Mouse (Mus musculus) stomach, embryonic 14.5 days (tissue): Measurements from ENCODE around the gene Ccdc85b. TPM values are rescaled to one million over a fixed set of nuclear protein-coding genes. Genes with fewer than 3 reads are reported as not detected.

Experiments used
- ATAC-seq: fragments of 200-750 bp; cut with Nextera tagmentation; 2 replicates; pipeline ENCODE4 v1.8.0; 2017; ENCODE audit warnings: low read depth, moderate TSS enrichment; ENCODE audit not compliant: insufficient number of reproducible peaks, insufficient read depth, low FRiP score
- H3K27ac ChIP-seq: fragments of 300-500 bp; sonication (generic); 2 replicates; pipeline ENCODE4 v1.5.1; 2014; ENCODE audit warnings: mild to moderate bottlenecking, low read length, moderate library complexity, mixed read lengths
- H3K27me3 ChIP-seq: fragments of 300-500 bp; sonication (generic); 2 replicates; pipeline ENCODE4 v1.6.1; 2014; ENCODE audit warnings: low read length, control low read depth, mixed read lengths; ENCODE audit not compliant: control insufficient read depth, insufficient read depth
- H3K36me3 ChIP-seq: fragments of 300-500 bp; sonication (generic); 2 replicates; pipeline ENCODE4 v1.6.1; 2014; ENCODE audit warnings: mild to moderate bottlenecking, control low read depth, low read length, moderate library complexity, mixed read lengths; ENCODE audit not compliant: control insufficient read depth, insufficient read depth
- H3K4me1 ChIP-seq: fragments of 300-500 bp; sonication (generic); 2 replicates; pipeline ENCODE4 v1.6.1; 2014; ENCODE audit warnings: low read length, control low read depth, mixed read lengths; ENCODE audit not compliant: control insufficient read depth, insufficient read depth
- H3K4me2 ChIP-seq: fragments of 300-500 bp; sonication (generic); replicated peaks from 2 replicates; pipeline ENCODE4 v1.6.1; 2014; ENCODE audit warnings: low read depth, low read length, control low read depth
- H3K4me3 ChIP-seq: fragments of 300-500 bp; sonication (generic); 2 replicates; pipeline ENCODE4 v1.5.1; 2014; ENCODE audit warnings: low read depth, low read length, control low read depth
- H3K9ac ChIP-seq: fragments of 300-500 bp; sonication (generic); replicated peaks from 2 replicates; pipeline ENCODE4 v1.6.1; 2014; ENCODE audit warnings: low read depth, mild to moderate bottlenecking, control low read depth, low read length, moderate library complexity, mixed read lengths
- H3K9me3 ChIP-seq: fragments of 300-500 bp; sonication (generic); 2 replicates; pipeline ENCODE4 v1.6.1; 2016; ENCODE audit warnings: low read depth, low read length, control low read depth; ENCODE audit not compliant: control insufficient read depth
- WGBS: fragments of 180-500 bp; shearing (Covaris S2); extraction: QIAGEN DNeasy Blood & Tissue Kit; methylation state at CpG from one replicate; pipeline ENCODE4 v1.1.7; 2014; 5-methylcytosine and 5-hydroxymethylcytosine counted together
- polyA plus RNA-seq: library from polyadenylated mRNA; unstranded; fragments of >200 nt; fragmentation: Nextera tagmentation; extraction: Ambion mirVana; gene quantifications from 2 replicates; pipeline ENCODE4 v1.2.1, GENCODE M21; 2014

Ccdc85b gene
- polyA plus RNA-seq, 1 experiment from 2014 or later, result 6.8 TPM

- Histone ChIP-seq H3K4me1 (peaks cover 21% of the 10 kb centered on the region), H3K27ac (no peak overlapping the region), H3K9ac (peak overlapping the region; percentile 92; the same call in 1 of the 2 replicates), H3K27me3 (no peaks in the 10 kb centered on the region), H3K4me3 (peak overlapping the region; percentile 69; the same call in 1 of the 2 replicates), H3K4me2 (no peak overlapping the region), H3K9me3 (no peaks in the 10 kb centered on the region), H3K36me3 (peaks cover 20% of the 10 kb centered on the region)
- 91% methylated on average over 13 of the region's 13 CpGs for WGBS
- ATAC-seq, result no peak
Observed at GRCm38 (mm10) chr19:5426640-5427290, 30.9 kb downstream of the Ccdc85b start.

GRCm38 (mm10) chr19:5425906-5426565 lies 31.7 kb downstream of the Ccdc85b start:
- ATAC-seq, result no peak
- peaks cover 21% of the 10 kb centered on the region for H3K4me1 ChIP-seq

GRCm38 (mm10) chr19:5424782-5425741 lies 32.6 kb downstream of the Ccdc85b start, which contains the start of the genes Drap1 and AI837181:
Gene Drap1, minus strand, starts transcription at chr19:5424979.
Gene AI837181, plus strand, starts transcription at chr19:5425144.
- WGBS, result under 1% methylated on average over 86 of the region's 87 CpGs
- peak; percentile 92 for ATAC-seq
- H3K4me3 ChIP-seq, result peak within 1 kb of the TSS; percentile 69

More at GRCm38 (mm10) chr19:5425906-5426565, 31.7 kb downstream of the Ccdc85b start:
- peak overlapping the region; percentile 92 for H3K9ac ChIP-seq
- H3K27me3 ChIP-seq, result no peaks in the 10 kb centered on the region
- H3K9me3 ChIP-seq, result no peaks in the 10 kb centered on the region
- peaks cover 20% of the 10 kb centered on the region for H3K36me3 ChIP-seq
- 87% methylated on average over 18 of the region's 18 CpGs for WGBS
- peak overlapping the region; percentile 91 for H3K4me2 ChIP-seq
- peak overlapping the region; percentile 69 for H3K4me3 ChIP-seq
- H3K27ac ChIP-seq, result peak overlapping the region; percentile 78; the same call in 1 of the 2 replicates

GRCm38 (mm10) chr19:5424092-5424781 lies 33.5 kb downstream of the Ccdc85b start:
- Histone ChIP-seq H3K27ac (peak overlapping the region; percentile 90), H3K27me3 (no peaks in the 10 kb centered on the region), H3K9me3 (no peaks in the 10 kb centered on the region), H3K9ac (peak overlapping the region; percentile 80), H3K4me3 (peak overlapping the region; percentile 69), H3K4me1 (peaks cover 21% of the 10 kb centered on the region), H3K4me2 (peak overlapping the region; percentile 65), H3K36me3 (peaks cover 20% of the 10 kb centered on the region)
- ATAC-seq, result peak; percentile 74
- under 1% methylated on average over 29 of the region's 48 CpGs for WGBS

More at GRCm38 (mm10) chr19:5424782-5425741, 32.6 kb downstream of the Ccdc85b start, which contains the start of the genes Drap1 and AI837181:
- Histone ChIP-seq H3K27me3 (no peaks in the 10 kb centered on the region), H3K9me3 (no peaks in the 10 kb centered on the region), H3K9ac (peak within 1 kb of the TSS; percentile 92), H3K27ac (peak within 1 kb of the TSS; percentile 90), H3K36me3 (peaks cover 20% of the 10 kb centered on the region), H3K4me2 (peak within 1 kb of the TSS; percentile 91), H3K4me1 (peaks cover 21% of the 10 kb centered on the region)

- H3K27ac ChIP-seq, result peak overlapping the region; percentile 90; the same call in 1 of the 2 replicates
- ATAC-seq, result no peak
- WGBS, result 58% methylated on average over 12 of the region's 12 CpGs
Observed at GRCm38 (mm10) chr19:5423561-5423960, 34.1 kb downstream of the Ccdc85b start.

GRCm38 (mm10) chr19:5422895-5423443 lies 34.7 kb downstream of the Ccdc85b start:
- no peak for ATAC-seq
- WGBS, result 85% methylated on average over 9 of the region's 9 CpGs
- Histone ChIP-seq H3K4me1 (peaks cover 21% of the 10 kb centered on the region), H3K27ac (no peak overlapping the region), H3K4me3 (no peak overlapping the region), H3K9ac (peak overlapping the region; percentile 80; the same call in 1 of the 2 replicates), H3K9me3 (no peaks in the 10 kb centered on the region), H3K36me3 (peaks cover 20% of the 10 kb centered on the region), H3K4me2 (peak overlapping the region; percentile 65; the same call in 1 of the 2 replicates), H3K27me3 (no peaks in the 10 kb centered on the region)

More at GRCm38 (mm10) chr19:5423561-5423960, 34.1 kb downstream of the Ccdc85b start:
- Histone ChIP-seq H3K27me3 (no peaks in the 10 kb centered on the region), H3K4me2 (peak overlapping the region; percentile 65), H3K36me3 (peaks cover 20% of the 10 kb centered on the region), H3K9ac (peak overlapping the region; percentile 80), H3K9me3 (no peaks in the 10 kb centered on the region), H3K4me3 (peak overlapping the region; percentile 69), H3K4me1 (peaks cover 21% of the 10 kb centered on the region)

GRCm38 (mm10) chr19:5422267-5422666 lies 35.4 kb downstream of the Ccdc85b start:
- no peaks in the 10 kb centered on the region for H3K27me3 ChIP-seq
- no peak overlapping the region for H3K9ac ChIP-seq
- no peak overlapping the region for H3K4me3 ChIP-seq
- H3K4me1 ChIP-seq, result peaks cover 21% of the 10 kb centered on the region
- H3K27ac ChIP-seq, result no peak overlapping the region
- no peak for ATAC-seq
- H3K4me2 ChIP-seq, result no peak overlapping the region
- no peaks in the 10 kb centered on the region for H3K9me3 ChIP-seq
- WGBS, result 82% methylated on average over 10 of the region's 10 CpGs
- H3K36me3 ChIP-seq, result peaks cover 20% of the 10 kb centered on the region
